Mouse (Mus musculus) C2C12 (cell line): ENCODE results near the gene Arhgap33. TPM values are rescaled to one million over a fixed set of nuclear protein-coding genes. Genes with fewer than 3 reads are reported as not detected.

Experiments
- H3K27me3 ChIP-seq: one replicate; pipeline ENCODE4 v1.6.1; 2011; ENCODE audit not compliant: control insufficient read depth, insufficient read depth, insufficient read length
- H3K36me3 ChIP-seq: one replicate; pipeline ENCODE4 v1.6.1; 2011; ENCODE audit not compliant: control insufficient read depth, insufficient read depth
- H3K4me3 ChIP-seq: one replicate; pipeline ENCODE4 v1.5.1; 2011; ENCODE audit warnings: mild to moderate bottlenecking, control low read depth; ENCODE audit not compliant: poor library complexity, insufficient read depth, severe bottlenecking
- H3K79me2 ChIP-seq: one replicate; pipeline ENCODE4 v1.6.1; 2011; ENCODE audit not compliant: control insufficient read depth, insufficient read depth
- H3K79me3 ChIP-seq: one replicate; pipeline ENCODE4 v1.6.1; 2011; ENCODE audit warnings: low read depth, control low read depth
- H3ac ChIP-seq: one replicate; pipeline ENCODE3; 2011; ENCODE audit warnings: low read depth; ENCODE audit not compliant: control insufficient read depth, insufficient read length
- CEBPB ChIP-seq: IDR thresholded peaks from one replicate; pipeline ENCODE4 v1.6.1; 2011; ENCODE audit warnings: low read depth, mild to moderate bottlenecking, control low read depth, moderate library complexity
- CTCF ChIP-seq: IDR thresholded peaks from one replicate; pipeline ENCODE4 v1.5.1; 2011; ENCODE audit not compliant: control insufficient read depth, insufficient read depth, insufficient read length
- FOSL1 ChIP-seq: IDR thresholded peaks from one replicate; pipeline ENCODE4 v1.8.0; 2011; ENCODE audit warnings: mild to moderate bottlenecking, low read length; ENCODE audit not compliant: poor library complexity, insufficient read depth, severe bottlenecking
- MAX ChIP-seq: IDR thresholded peaks from one replicate; pipeline ENCODE4 v1.6.1; 2011; ENCODE audit warnings: mild to moderate bottlenecking, control low read depth
- MYOD1 ChIP-seq: IDR thresholded peaks from one replicate; pipeline ENCODE4 v1.6.1; 2011; ENCODE audit warnings: low read depth; ENCODE audit not compliant: control insufficient read depth, insufficient read length
- MYOG ChIP-seq: IDR thresholded peaks from one replicate; pipeline ENCODE4 v1.6.1; 2011; ENCODE audit not compliant: control insufficient read depth, insufficient read length; ENCODE audit errors: extremely low read depth
- USF1 ChIP-seq: IDR thresholded peaks from one replicate; pipeline ENCODE4 v1.6.1; 2011; ENCODE audit warnings: low read depth, mild to moderate bottlenecking, control low read depth, moderate library complexity
- long read RNA-seq, 2 experiments: library from polyadenylated mRNA; unstranded; transcript quantifications; one replicate each; pipeline ENCODE4 v2.0.0; 2019 to 2020
- polyA plus RNA-seq: library from polyadenylated mRNA; unstranded; fragments of >200 nt; fragmentation: generic; extraction: Trizol; gene quantifications from one replicate; pipeline ENCODE4 v1.2.1, GENCODE M21; 2012; ENCODE audit warnings: missing spikeins

Gene Arhgap33
- polyA plus RNA-seq, result 2.4 TPM
- long read RNA-seq, experiment 1, result 0 reads
- long read RNA-seq, experiment 2, partial matches to known transcripts, result 0 of 1 reads
- long read RNA-seq, experiment 2, other reads (novel, unspliced or antisense), result 1 of 1 reads

DNA sequence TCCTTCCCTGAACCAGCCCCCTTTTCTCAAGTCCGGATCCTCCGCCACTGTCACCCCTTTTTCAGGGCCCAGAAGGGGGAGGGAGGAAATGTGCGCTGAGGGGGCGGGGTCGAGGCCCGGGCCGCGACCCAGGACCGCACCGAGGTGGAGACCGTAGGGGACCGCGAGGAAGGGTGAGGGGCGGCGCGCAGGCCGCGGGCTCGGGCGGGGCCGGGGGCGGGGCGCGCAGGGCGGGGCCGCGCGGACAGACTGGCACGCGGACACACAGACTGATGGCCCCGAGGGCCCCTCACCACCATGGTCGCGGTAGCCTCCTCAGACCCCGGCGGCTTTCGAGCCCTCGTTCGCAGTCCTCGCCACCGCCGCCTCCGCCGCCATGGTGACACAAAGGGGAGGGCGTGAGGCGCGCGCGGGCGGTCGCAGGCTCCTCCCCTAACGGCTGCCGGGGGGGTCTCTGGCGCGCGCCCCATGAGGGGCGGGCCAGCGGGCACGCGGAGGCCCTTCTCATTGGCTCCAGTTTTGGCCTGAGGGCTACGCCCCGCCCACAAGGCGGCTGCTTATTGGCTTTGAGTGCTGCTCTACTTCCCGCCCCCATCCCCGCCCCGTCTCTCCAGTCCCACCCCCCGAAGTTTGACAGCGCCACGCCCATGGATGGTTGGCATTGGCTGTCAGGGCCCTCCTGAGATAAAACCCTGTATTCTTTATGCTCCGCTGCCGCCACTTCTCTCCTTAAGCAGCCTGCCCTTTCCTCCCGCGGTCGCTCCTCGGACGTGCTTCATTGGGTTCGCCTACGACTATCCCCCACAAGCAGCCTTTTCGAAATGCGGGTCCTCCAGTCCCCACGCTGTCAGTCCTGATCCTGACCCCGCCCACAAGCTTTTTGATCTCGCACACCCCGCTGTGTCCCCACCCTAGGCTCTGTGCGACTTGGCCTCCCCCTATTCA, at the start of gene Arhgap33:
Gene Arhgap33 (minus strand): TSS at position 428 of the 945 bp plus-strand sequence.
- peak within 1 kb of the TSS; percentile 75 for H3ac ChIP-seq
- H3K79me3 ChIP-seq, result no peaks in the 10 kb centered on the region
- no peaks in the 10 kb centered on the region for H3K79me2 ChIP-seq
- TF ChIP-seq CTCF (no peak), MAX (peak; percentile 10), MYOG (no peak)
- peak within 1 kb of the TSS; percentile 30 for H3K4me3 ChIP-seq
- no peaks in the 10 kb centered on the region for H3K36me3 ChIP-seq
- H3K27me3 ChIP-seq, result no peaks in the 10 kb centered on the region

DNA sequence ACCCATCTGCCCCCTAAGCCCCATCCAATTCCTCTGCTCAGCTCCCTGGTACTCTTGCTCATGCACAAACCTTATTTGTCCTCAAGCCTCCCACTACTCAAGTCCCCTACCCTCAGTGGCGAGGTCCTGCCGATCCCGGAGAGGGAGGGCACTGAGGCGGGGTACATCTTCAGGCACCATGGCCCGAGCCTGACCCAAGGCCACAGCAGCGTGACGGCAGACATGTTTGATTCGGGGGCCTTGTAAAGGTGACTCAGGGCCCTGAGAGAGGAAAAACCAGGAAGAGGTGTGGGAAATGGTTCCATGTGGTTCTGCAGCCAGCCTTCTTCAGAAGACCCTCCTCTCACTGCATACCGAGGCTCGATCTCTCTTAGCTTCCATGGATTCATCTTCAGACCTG, 49.5 kb upstream of the Arhgap33 start:
- peaks cover 46% of the 10 kb centered on the region for H3K36me3 ChIP-seq
- TF ChIP-seq FOSL1, result no peak
- TF ChIP-seq USF1, result no peak
- no peak for TF ChIP-seq CTCF
- no peak for TF ChIP-seq MYOD1
- no peak for TF ChIP-seq MYOG
- TF ChIP-seq MAX, result no peak
- TF ChIP-seq CEBPB, result no peak
- H3K79me2 ChIP-seq, result peaks cover 44% of the 10 kb centered on the region
- H3ac ChIP-seq, result no peak overlapping the region
- H3K27me3 ChIP-seq, result no peaks in the 10 kb centered on the region
- peaks cover 20% of the 10 kb centered on the region for H3K79me3 ChIP-seq
- no peak overlapping the region for H3K4me3 ChIP-seq

- Histone ChIP-seq H3ac (no peak overlapping the region), H3K36me3 (peaks cover 71% of the 10 kb centered on the region)
Observed at GRCm38 (mm10) chr7:30581547-30581946, 46.7 kb upstream of the Arhgap33 start.

GRCm38 (mm10) chr7:30579950-30580349, 45.1 kb upstream of the Arhgap33 start:
- H3K79me3 ChIP-seq, result no peaks in the 10 kb centered on the region
- H3K4me3 ChIP-seq, result no peak overlapping the region
- peaks cover 69% of the 10 kb centered on the region for H3K36me3 ChIP-seq
- no peaks in the 10 kb centered on the region for H3K27me3 ChIP-seq
- TF ChIP-seq MYOG, result no peak
- TF ChIP-seq FOSL1, result no peak
- TF ChIP-seq CTCF, result no peak
- no peak for TF ChIP-seq CEBPB
- H3K79me2 ChIP-seq, result peaks cover 9% of the 10 kb centered on the region
- H3ac ChIP-seq, result no peak overlapping the region

More at GRCm38 (mm10) chr7:30581547-30581946, 46.7 kb upstream of the Arhgap33 start:
- H3K4me3 ChIP-seq, result no peak overlapping the region
- peaks cover 25% of the 10 kb centered on the region for H3K79me2 ChIP-seq
- TF ChIP-seq CEBPB (no peak), FOSL1 (no peak), MYOD1 (no peak), CTCF (no peak), USF1 (no peak), MYOG (no peak)
- H3K79me3 ChIP-seq, result peaks cover 5% of the 10 kb centered on the region
- no peaks in the 10 kb centered on the region for H3K27me3 ChIP-seq

DNA sequence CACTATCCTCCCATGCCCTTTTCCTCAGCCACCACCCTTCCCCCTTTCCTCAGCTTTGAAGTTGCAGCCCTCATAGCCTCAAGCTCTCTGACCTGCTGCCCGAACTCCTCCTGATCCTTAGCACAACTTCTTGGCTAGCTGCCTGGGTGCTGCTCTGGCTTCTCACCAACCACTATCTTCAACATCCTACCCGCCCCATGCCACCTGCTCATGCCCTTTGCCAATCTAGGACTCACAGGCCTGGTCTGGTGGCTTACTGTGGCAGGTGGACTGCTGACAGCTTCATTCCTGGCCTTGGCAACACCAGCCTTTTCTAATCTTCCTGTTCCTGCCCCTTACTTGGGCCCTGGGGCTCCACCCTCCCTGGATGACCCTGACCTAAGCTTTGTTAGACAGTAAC, 38.1 kb upstream of the Arhgap33 start:
- Histone ChIP-seq H3K79me2 (no peaks in the 10 kb centered on the region), H3K79me3 (no peaks in the 10 kb centered on the region), H3K4me3 (no peak overlapping the region), H3K27me3 (no peaks in the 10 kb centered on the region), H3K36me3 (peaks cover 58% of the 10 kb centered on the region), H3ac (no peak overlapping the region)
- TF ChIP-seq MYOG, result no peak
- no peak for TF ChIP-seq CEBPB
- TF ChIP-seq CTCF, result no peak
- no peak for TF ChIP-seq MYOD1
- no peak for TF ChIP-seq FOSL1
- no peak for TF ChIP-seq USF1
- TF ChIP-seq MAX, result no peak
